Mouse (Mus musculus) CH12.LX (cell line): ENCODE data around the gene Pamr1. TPM values are rescaled to one million over a fixed set of nuclear protein-coding genes. Genes with fewer than 3 reads are reported as not detected.

ENCODE experiments used
- DNase-seq: peaks from one replicate; pipeline ENCODE4 v3.0.0-alpha.2; 2013; ENCODE audit errors: extremely low read depth
- H3K27ac ChIP-seq: 2 replicates; pipeline ENCODE4 v1.5.1; 2012; ENCODE audit warnings: low read depth, mild to moderate bottlenecking, control low read depth, moderate library complexity; ENCODE audit not compliant: insufficient read depth
- H3K27me3 ChIP-seq: replicated peaks from 2 replicates; pipeline ENCODE3; 2012; ENCODE audit warnings: inconsistent platforms
- H3K36me3 ChIP-seq, 2 experiments: replicated peaks in 1 of 2; 2 replicates each; pipeline versions ENCODE3 to v1.6.1; 2012; ENCODE audit warnings: inconsistent platforms in 1 of 2, low read length in 1 of 2, mild to moderate bottlenecking in 1 of 2, mixed read lengths in 1 of 2, moderate library complexity in 1 of 2; ENCODE audit not compliant: control insufficient read depth in 1 of 2, insufficient read depth in 1 of 2
- H3K4me1 ChIP-seq, 2 experiments: 2 replicates each; pipeline ENCODE4 v1.6.1; 2012; ENCODE audit warnings: inconsistent platforms in 1 of 2, moderate library complexity in 1 of 2; ENCODE audit not compliant: insufficient read depth in 2 of 2, control insufficient read depth in 1 of 2
- H3K4me2 ChIP-seq: 2 replicates; pipeline ENCODE4 v1.6.1; 2012; ENCODE audit warnings: low read depth, mild to moderate bottlenecking, control low read depth; ENCODE audit not compliant: poor library complexity, insufficient read depth, severe bottlenecking
- H3K4me3 ChIP-seq, 3 experiments: fragments of 150-350 bp in 1 of 3; sonication (generic) in 1 of 3; replicated peaks in 1 of 3; 2 replicates each; pipeline versions ENCODE3 to v1.5.1; 2011 to 2012; ENCODE audit warnings: low read depth in 2 of 3, low read length in 2 of 3, mild to moderate bottlenecking in 2 of 3, moderate library complexity in 2 of 3, control low read depth in 1 of 3, improper control_type of control experiment in 1 of 3, inconsistent platforms in 1 of 3, mixed read lengths in 1 of 3; ENCODE audit not compliant: poor library complexity in 1 of 3
- H3K79me2 ChIP-seq: replicated peaks from 2 replicates; pipeline ENCODE4 v1.6.1; 2012; ENCODE audit warnings: mild to moderate bottlenecking, moderate library complexity; ENCODE audit not compliant: control insufficient read depth, poor library complexity, insufficient read depth, severe bottlenecking; ENCODE audit errors: extremely low read depth
- H3K9ac ChIP-seq: 2 replicates; pipeline ENCODE4 v1.6.1; 2012; ENCODE audit warnings: low read depth, mild to moderate bottlenecking, control low read depth, moderate library complexity; ENCODE audit not compliant: insufficient read depth
- H3K9me3 ChIP-seq: replicated peaks from 2 replicates; pipeline ENCODE3; 2012; ENCODE audit warnings: low read length, inconsistent platforms, mixed read lengths
- BHLHE40 ChIP-seq: IDR thresholded peaks from 2 replicates; pipeline ENCODE4 v1.6.1; 2011; ENCODE audit warnings: mild to moderate bottlenecking, low read depth, low read length, improper control_type of control experiment
- CTCF ChIP-seq, 2 experiments: IDR thresholded peaks in 1 of 2; conservative IDR thresholded peaks in 1 of 2; 2 replicates each; pipeline ENCODE4 v1.5.1; 2011 to 2012; ENCODE audit warnings: low read depth in 2 of 2, low read length in 2 of 2, improper control_type of control experiment in 1 of 2, inconsistent platforms in 1 of 2, mild to moderate bottlenecking in 1 of 2, moderate library complexity in 1 of 2
- ETS1 ChIP-seq: conservative IDR thresholded peaks from 2 replicates; pipeline ENCODE4 v1.6.1; 2012; ENCODE audit warnings: low read depth, mild to moderate bottlenecking, inconsistent platforms, low read length, improper control_type of control experiment, moderate library complexity
- GABPA ChIP-seq: IDR thresholded peaks from 2 replicates; pipeline ENCODE4 v1.6.1; 2012; ENCODE audit warnings: low read depth, low read length, improper control_type of control experiment, inconsistent platforms; ENCODE audit not compliant: insufficient replicate concordance
- IRF4 ChIP-seq: IDR thresholded peaks from 2 replicates; pipeline ENCODE4 v1.6.1; 2014; ENCODE audit warnings: low read depth, mild to moderate bottlenecking, inconsistent platforms, low read length, improper control_type of control experiment
- JUND ChIP-seq: conservative IDR thresholded peaks from 2 replicates; pipeline ENCODE4 v1.6.1; 2011; ENCODE audit warnings: low read depth, low read length, improper control_type of control experiment
- MEF2A ChIP-seq: IDR thresholded peaks from 2 replicates; pipeline ENCODE4 v1.6.1; 2014; ENCODE audit warnings: low read depth, mild to moderate bottlenecking, inconsistent platforms, low read length, improper control_type of control experiment, borderline replicate concordance
- MXI1 ChIP-seq: IDR thresholded peaks from 2 replicates; pipeline ENCODE4 v1.6.1; 2011; ENCODE audit warnings: mild to moderate bottlenecking, low read depth, low read length, improper control_type of control experiment
- MYC ChIP-seq: IDR thresholded peaks from 2 replicates; pipeline ENCODE4 v1.6.1; 2011; ENCODE audit warnings: low read depth, mild to moderate bottlenecking, improper control_type of control experiment, low read length
- NRF1 ChIP-seq: IDR thresholded peaks from 2 replicates; pipeline ENCODE4 v1.6.1; 2014; ENCODE audit warnings: low read depth, mild to moderate bottlenecking, inconsistent platforms, low read length, improper control_type of control experiment, moderate library complexity
- RCOR1 ChIP-seq: conservative IDR thresholded peaks from 2 replicates; pipeline ENCODE4 v1.6.1; 2012; ENCODE audit warnings: low read depth, mild to moderate bottlenecking, inconsistent platforms, low read length, improper control_type of control experiment
- SIN3A ChIP-seq: IDR thresholded peaks from 2 replicates; pipeline ENCODE4 v1.6.1; 2012; ENCODE audit warnings: low read length, improper control_type of control experiment, inconsistent platforms
- SMC3 ChIP-seq: IDR thresholded peaks from 2 replicates; pipeline ENCODE4 v1.6.1; 2011; ENCODE audit warnings: low read depth, low read length, improper control_type of control experiment
- TBP ChIP-seq: conservative IDR thresholded peaks from 2 replicates; pipeline ENCODE4 v1.6.1; 2011; ENCODE audit warnings: low read depth, low read length, improper control_type of control experiment
- UBTF ChIP-seq: IDR thresholded peaks from 2 replicates; pipeline ENCODE4 v1.6.1; 2012; ENCODE audit warnings: low read depth, mild to moderate bottlenecking, inconsistent platforms, low read length, improper control_type of control experiment, moderate library complexity
- USF1 ChIP-seq: IDR thresholded peaks from 2 replicates; pipeline ENCODE4 v1.6.1; 2014; ENCODE audit warnings: low read depth, mild to moderate bottlenecking, inconsistent platforms, low read length, improper control_type of control experiment
- USF2 ChIP-seq: conservative IDR thresholded peaks from 2 replicates; pipeline ENCODE4 v1.6.1; 2011; ENCODE audit warnings: low read depth, low read length, improper control_type of control experiment
- ZKSCAN1 ChIP-seq: IDR thresholded peaks from 2 replicates; pipeline ENCODE4 v1.6.1; 2012; ENCODE audit warnings: low read depth, inconsistent platforms, low read length, improper control_type of control experiment, borderline replicate concordance
- dilution Hi-C: fragments of 300-500 bp; cut with MboI; formaldehyde crosslinking; loops from 2 replicates; pipeline ENCODE4 v1.14.3; 2020; ENCODE audit warnings: low sequenced_read_pairs; ENCODE audit not compliant: extremely low pct_unique_long_range_greater_than_20kb, extremely low pct_ligation_motif_present
- in situ Hi-C: fragments of 300-500 bp; cut with MboI; formaldehyde crosslinking; loops from 3 replicates; pipeline ENCODE4 v1.14.3; 2019; ENCODE audit warnings: low sequenced_read_pairs, low pct_ligation_motif_present, low pct_unique_long_range_greater_than_20kb, mixed read lengths
- polyA plus RNA-seq: library from polyadenylated mRNA; unstranded; fragments of >175 nt; gene quantifications from 2 replicates; pipeline ENCODE4 v1.2.1, GENCODE M21; 2012; ENCODE audit warnings: low read depth; ENCODE audit not compliant: insufficient read length
- total RNA-seq, 2 experiments: library from RNA; depleted of rRNA; stranded (reverse); fragments of 300-350 nt in 1 of 2; fragments of >200 nt in 1 of 2; gene quantifications; 2 replicates each; pipeline ENCODE4 v1.2.3; 2012 to 2014

Gene Pamr1
- total and polyA plus RNA-seq, 3 experiments, result 0.08 to 0.28 (median 0.24) TPM

DNA sequence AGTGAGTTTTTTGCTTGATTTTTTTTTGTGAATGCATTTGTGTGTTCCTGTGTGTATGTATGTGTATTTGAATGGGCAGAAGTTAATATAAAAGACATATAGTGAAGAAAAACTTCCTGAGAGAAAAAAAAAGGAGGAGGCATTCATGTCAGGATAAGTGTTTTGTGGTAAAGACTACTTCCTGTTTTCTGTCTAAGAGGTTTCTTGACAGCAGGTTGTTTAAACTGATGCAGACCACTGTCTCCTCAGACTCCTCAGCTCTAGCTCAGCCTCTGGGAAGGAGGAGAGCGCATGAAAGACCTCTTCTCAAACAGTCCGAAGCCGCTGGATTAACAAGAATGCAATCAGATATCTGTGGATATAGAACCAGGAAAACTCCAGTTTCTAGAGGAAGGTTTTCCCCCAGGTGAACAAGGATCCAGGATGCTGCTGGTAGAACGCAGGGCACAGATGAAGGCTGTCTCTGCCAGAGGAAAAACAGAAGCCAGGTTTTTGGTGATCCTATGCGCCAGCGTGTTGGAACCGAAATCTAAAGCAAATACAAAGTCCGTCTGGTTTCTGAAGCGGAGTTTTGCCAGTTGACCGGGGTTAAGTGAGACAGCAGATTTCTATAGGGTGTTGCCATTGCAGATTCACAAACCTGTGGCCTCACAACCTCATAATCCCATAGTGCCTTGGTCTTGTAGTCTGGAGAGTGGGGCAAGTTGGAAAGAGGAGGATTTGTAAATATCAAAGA is 45.8 kb downstream of the Pamr1 start:
- Histone ChIP-seq H3K27ac (no peak overlapping the region), H3K27me3 (no peaks in the 10 kb centered on the region), H3K79me2 (no peaks in the 10 kb centered on the region), H3K9ac (no peak overlapping the region)
- in situ Hi-C loops, result loop anchor here (10.0 kb wide), 1 partner anchor 69 kb away; no protein-coding TSS in a partner anchor
- no peak for DNase-seq
- TF ChIP-seq ETS1 (no peak), ZKSCAN1 (no peak), SMC3 (no peak), CTCF (conservative IDR thresholded peaks at IDR 0.05 in 1 of 2, IDR thresholded peaks at IDR 0.05 in 1 of 2; ENCODE audit: low read depth in 2 of 2, low read length in 2 of 2) (no peak), UBTF (no peak), MXI1 (no peak), GABPA (no peak), TBP (no peak), USF1 (no peak), SIN3A (no peak)
- TF ChIP-seq, all 38 proteins: peak for 0
- Histone ChIP-seq H3K4me1 (peaks cover 0 to 19% of the 10 kb centered on the region in 2 experiments; a peak in 2 of 4 replicates), H3K9me3 (no peaks in the 10 kb centered on the region), H3K4me3 (no peak overlapping the region), H3K36me3 (no peaks in the 10 kb centered on the region), H3K4me2 (no peak overlapping the region)
- dilution Hi-C loops, result no loop called here

GRCm38 (mm10) chr2:102598911-102599721 is 49.3 kb downstream of the Pamr1 start:
- no peak overlapping the region for H3K27ac ChIP-seq
- H3K36me3 ChIP-seq, result no peaks in the 10 kb centered on the region
- no peaks in the 10 kb centered on the region for H3K27me3 ChIP-seq
- H3K4me3 ChIP-seq, result no peak overlapping the region
- in situ Hi-C loops, result loop anchor here (10.0 kb wide), 1 partner anchor 66 kb away; no protein-coding TSS in a partner anchor
- H3K4me1 ChIP-seq, result peaks cover 0 to 9% of the 10 kb centered on the region in 2 experiments; a peak in 1 of 4 replicates
- no peak for DNase-seq
- TF ChIP-seq RCOR1 (no peak), BHLHE40 (no peak), MYC (no peak), JUND (no peak), NRF1 (no peak), GABPA (no peak), MEF2A (no peak), IRF4 (no peak), USF2 (no peak), ETS1 (no peak), ZKSCAN1 (no peak), SIN3A (no peak), TBP (no peak)
- TF ChIP-seq, all 38 proteins: peak for 0
- Histone ChIP-seq H3K9ac (no peak overlapping the region), H3K9me3 (no peaks in the 10 kb centered on the region), H3K4me2 (no peak overlapping the region), H3K79me2 (no peaks in the 10 kb centered on the region)
- dilution Hi-C loops, result no loop called here
